Mouse (Mus musculus): ENCODE data around the gene Vax2. TPM values are rescaled to one million over a fixed set of nuclear protein-coding genes. Genes with fewer than 3 reads are reported as not detected.

Vax2 gene
- total and polyA plus RNA-seq, 2 experiments from 2014 or later, result not detected

DNA sequence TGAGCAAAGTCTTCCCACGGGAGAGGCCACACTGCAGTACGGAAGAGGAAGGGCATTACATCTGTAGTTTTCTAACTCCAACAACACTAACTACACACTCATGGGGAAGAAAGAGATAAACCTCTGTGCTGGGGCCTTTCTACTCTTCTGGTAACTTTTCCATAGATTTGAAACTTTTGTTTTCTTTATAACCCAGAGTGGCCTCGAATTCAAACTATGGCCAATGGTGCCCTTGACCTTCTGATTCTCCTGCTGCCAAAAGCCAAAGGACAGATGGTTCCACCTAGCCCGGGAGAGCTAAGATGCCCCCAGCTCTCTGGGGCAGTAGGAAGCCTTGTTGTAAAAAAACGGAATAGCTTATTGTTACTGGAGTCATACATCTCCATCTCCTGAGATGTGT, 11.1 kb upstream of the Vax2 start:
- WGBS, result 4% methylated on average over 5 of the region's 5 CpGs

DNA sequence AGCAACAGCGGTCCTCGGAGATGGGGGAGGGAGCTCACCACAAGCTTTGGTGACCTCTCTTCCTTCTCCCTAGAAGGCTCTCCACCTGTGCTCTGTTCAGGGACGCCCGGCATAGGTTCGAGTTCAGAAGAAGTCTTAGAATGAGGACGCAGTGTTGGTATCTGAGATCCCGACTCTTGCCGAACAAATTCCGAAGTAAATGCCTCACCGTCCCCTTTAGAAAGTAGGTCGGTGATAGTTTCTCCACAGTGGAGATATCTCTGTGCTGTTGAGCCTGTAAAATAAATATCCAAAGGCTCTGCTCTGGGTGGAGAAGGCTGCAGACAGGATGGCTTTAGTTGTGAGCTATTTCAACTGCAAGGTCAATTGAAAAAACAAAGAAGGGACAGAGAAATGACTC, 10.1 kb upstream of the Vax2 start:
- DNase-seq (ENCODE audit: low spot score), result no peak

More for the DNA sequence above, 11.1 kb upstream of the Vax2 start:
- H3K27me3 ChIP-seq (ENCODE audit: insufficient read depth, low read length), result peaks cover 89% of the 10 kb centered on the region
- no peak for TF ChIP-seq CTCF (IDR thresholded peaks at IDR 0.05)
- DNase-seq (ENCODE audit: low spot score), result no peak
- no peak overlapping the region for H3K9ac ChIP-seq (replicated peaks; ENCODE audit: low read length, poor library complexity, severe bottlenecking)
- no peaks in the 10 kb centered on the region for H3K9me3 ChIP-seq (ENCODE audit: low read length)
- no peaks in the 10 kb centered on the region for H3K36me3 ChIP-seq (ENCODE audit: insufficient read depth, low read length)
- ATAC-seq (ENCODE audit: low FRiP score), result no peak
- no peak overlapping the region for H3K4me2 ChIP-seq (ENCODE audit: low read depth, low read length, poor library complexity, severe bottlenecking)
- H3K4me1 ChIP-seq (ENCODE audit: insufficient read depth, low read length), result no peaks in the 10 kb centered on the region
- H3K27ac ChIP-seq (ENCODE audit: low read depth, low read length), result no peak overlapping the region
- H3K4me3 ChIP-seq (ENCODE audit: low read depth, low read length), result no peak overlapping the region

DNA sequence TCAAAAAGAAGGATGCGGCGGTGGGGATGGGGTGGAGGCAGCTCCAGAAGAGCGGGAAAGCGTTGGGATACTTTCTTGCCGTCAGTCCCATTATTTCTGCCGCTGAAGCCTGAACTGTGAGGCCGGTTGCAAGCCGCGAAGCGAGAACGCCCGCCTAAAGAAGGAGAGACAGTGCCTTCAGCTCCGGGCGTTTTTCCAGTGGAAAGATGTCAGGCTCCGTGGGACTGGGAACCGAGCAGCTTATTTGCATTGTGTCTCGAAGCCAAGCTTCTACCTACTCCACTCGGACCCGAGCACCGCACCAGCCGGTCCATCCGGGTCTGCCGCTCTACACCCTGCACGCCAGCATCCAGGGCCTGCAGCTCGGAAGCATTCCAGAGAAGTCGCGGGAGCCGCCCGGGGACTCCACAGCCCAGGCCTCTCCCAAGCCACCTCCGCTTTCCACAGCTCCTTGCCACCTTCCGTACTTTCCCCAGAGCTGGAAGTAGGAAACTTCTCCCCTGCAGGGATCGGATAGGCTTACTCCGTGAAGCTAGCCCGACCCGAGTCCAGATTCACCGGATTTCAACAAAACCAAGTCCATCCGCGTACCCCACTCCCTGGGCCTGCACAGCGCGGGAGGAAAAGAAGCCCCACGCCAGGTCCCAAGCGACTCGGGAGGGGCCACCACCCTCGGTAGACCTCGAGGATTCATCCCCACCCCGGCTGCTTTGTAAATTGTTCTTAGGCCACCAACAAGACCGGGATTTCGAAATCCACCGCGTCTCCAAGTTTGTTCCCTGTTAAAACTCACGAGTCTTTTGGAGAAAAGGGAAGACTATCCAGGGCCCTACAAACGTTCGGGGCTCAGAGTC, 8.7 kb upstream of the Vax2 start:
- Histone ChIP-seq H3K27ac (ENCODE audit: low read depth, low read length) (no peak overlapping the region), H3K4me1 (ENCODE audit: insufficient read depth, low read length) (no peaks in the 10 kb centered on the region), H3K9ac (replicated peaks; ENCODE audit: low read length, poor library complexity, severe bottlenecking) (no peak overlapping the region), H3K4me3 (ENCODE audit: low read depth, low read length) (no peak overlapping the region), H3K27me3 (ENCODE audit: insufficient read depth, low read length) (peaks cover 88% of the 10 kb centered on the region), H3K36me3 (ENCODE audit: insufficient read depth, low read length) (no peaks in the 10 kb centered on the region), H3K4me2 (ENCODE audit: low read depth, low read length, poor library complexity, severe bottlenecking) (no peak overlapping the region), H3K9me3 (ENCODE audit: low read length) (no peaks in the 10 kb centered on the region)
- DNase-seq (ENCODE audit: low spot score), result no peak
- no peak for TF ChIP-seq CTCF (IDR thresholded peaks at IDR 0.05)
- no peak for ATAC-seq (ENCODE audit: low FRiP score)
- WGBS, result under 1% methylated on average over 52 of the region's 53 CpGs

More for the DNA sequence above, 10.1 kb upstream of the Vax2 start:
- Histone ChIP-seq H3K9me3 (ENCODE audit: low read length) (no peaks in the 10 kb centered on the region), H3K4me1 (ENCODE audit: insufficient read depth, low read length) (no peaks in the 10 kb centered on the region), H3K27ac (ENCODE audit: low read depth, low read length) (no peak overlapping the region), H3K4me3 (ENCODE audit: low read depth, low read length) (no peak overlapping the region), H3K27me3 (ENCODE audit: insufficient read depth, low read length) (peaks cover 88% of the 10 kb centered on the region), H3K9ac (replicated peaks; ENCODE audit: low read length, poor library complexity, severe bottlenecking) (no peak overlapping the region), H3K4me2 (ENCODE audit: low read depth, low read length, poor library complexity, severe bottlenecking) (no peak overlapping the region), H3K36me3 (ENCODE audit: insufficient read depth, low read length) (no peaks in the 10 kb centered on the region)
- no peak for TF ChIP-seq CTCF (IDR thresholded peaks at IDR 0.05)
- 2% methylated on average over 11 of the region's 11 CpGs for WGBS
- ATAC-seq (ENCODE audit: low FRiP score), result no peak

DNA sequence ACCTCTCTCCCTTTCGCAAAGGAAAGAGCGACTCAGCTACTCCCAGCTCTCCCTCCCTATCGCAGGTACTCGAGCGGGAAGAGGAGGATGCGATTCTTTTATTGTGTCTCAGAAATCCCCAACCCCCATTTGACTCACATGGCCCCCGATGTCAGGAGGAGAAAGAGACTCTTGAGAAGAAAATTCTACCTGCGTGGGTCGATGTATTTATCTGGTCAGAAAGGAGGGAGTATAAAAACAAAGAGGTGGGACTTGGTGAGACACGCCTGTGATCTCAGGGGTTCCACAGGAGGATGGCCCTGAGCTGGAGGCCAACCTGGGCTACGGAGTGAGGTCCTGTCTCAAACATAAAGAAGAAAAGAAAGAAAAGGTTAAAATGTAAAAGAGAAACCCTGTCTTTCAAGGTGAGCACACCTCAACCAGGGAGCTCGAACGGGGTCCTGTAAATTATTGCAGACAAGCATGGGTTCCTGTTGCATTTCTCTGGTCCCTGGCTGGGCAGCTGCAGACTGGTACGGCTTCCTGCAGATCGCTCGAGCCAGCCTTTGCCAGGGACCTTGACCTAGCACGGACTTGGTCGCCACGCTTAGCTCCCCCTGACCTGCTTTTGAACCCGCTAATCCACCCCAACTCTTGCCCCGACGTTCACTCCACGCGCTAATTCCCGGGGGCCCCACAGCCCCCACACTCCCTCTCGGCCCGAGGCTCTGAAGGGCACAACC, 7.9 kb upstream of the Vax2 start:
- no peak overlapping the region for H3K9ac ChIP-seq (replicated peaks; ENCODE audit: low read length, poor library complexity, severe bottlenecking)
- ATAC-seq (ENCODE audit: low FRiP score) (no peak), DNase-seq (ENCODE audit: low spot score) (no peak)
- no peak overlapping the region for H3K27ac ChIP-seq (ENCODE audit: low read depth, low read length)
- peaks cover 88% of the 10 kb centered on the region for H3K27me3 ChIP-seq (ENCODE audit: insufficient read depth, low read length)
- H3K36me3 ChIP-seq (ENCODE audit: insufficient read depth, low read length), result no peaks in the 10 kb centered on the region
- no peak overlapping the region for H3K4me3 ChIP-seq (ENCODE audit: low read depth, low read length)
- 2% methylated on average over 27 of the region's 27 CpGs for WGBS
- no peak for TF ChIP-seq CTCF (IDR thresholded peaks at IDR 0.05)
- no peaks in the 10 kb centered on the region for H3K4me1 ChIP-seq (ENCODE audit: insufficient read depth, low read length)
- no peak overlapping the region for H3K4me2 ChIP-seq (ENCODE audit: low read depth, low read length, poor library complexity, severe bottlenecking)
- no peaks in the 10 kb centered on the region for H3K9me3 ChIP-seq (ENCODE audit: low read length)

DNA sequence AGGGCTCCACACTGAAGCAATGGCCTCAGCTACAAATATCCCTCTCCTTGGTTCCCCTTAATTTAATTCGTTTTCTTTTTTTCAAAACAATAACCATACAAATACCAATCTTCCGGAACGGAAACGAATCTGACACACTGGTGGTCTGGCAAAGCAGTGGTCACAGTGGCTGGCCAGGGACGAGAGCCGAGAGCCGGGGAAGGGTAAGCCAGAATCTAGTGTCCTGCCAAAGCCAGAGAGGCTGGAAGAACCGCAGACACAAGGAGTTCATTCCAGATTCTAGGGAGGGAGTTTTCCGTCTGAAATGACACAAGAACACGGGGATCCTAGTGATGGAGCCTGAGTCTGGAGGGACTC, 7.4 kb upstream of the Vax2 start:
- under 1% methylated on average over 10 of the region's 10 CpGs for WGBS
- no peak for TF ChIP-seq CTCF (IDR thresholded peaks at IDR 0.05)
- Histone ChIP-seq H3K4me1 (ENCODE audit: insufficient read depth, low read length) (no peaks in the 10 kb centered on the region), H3K4me2 (ENCODE audit: low read depth, low read length, poor library complexity, severe bottlenecking) (no peak overlapping the region), H3K9me3 (ENCODE audit: low read length) (no peaks in the 10 kb centered on the region), H3K36me3 (ENCODE audit: insufficient read depth, low read length) (no peaks in the 10 kb centered on the region), H3K27ac (ENCODE audit: low read depth, low read length) (no peak overlapping the region), H3K4me3 (ENCODE audit: low read depth, low read length) (no peak overlapping the region), H3K27me3 (ENCODE audit: insufficient read depth, low read length) (peaks cover 88% of the 10 kb centered on the region), H3K9ac (replicated peaks; ENCODE audit: low read length, poor library complexity, severe bottlenecking) (no peak overlapping the region)
- ATAC-seq (ENCODE audit: low FRiP score) (no peak), DNase-seq (ENCODE audit: low spot score) (no peak)

DNA sequence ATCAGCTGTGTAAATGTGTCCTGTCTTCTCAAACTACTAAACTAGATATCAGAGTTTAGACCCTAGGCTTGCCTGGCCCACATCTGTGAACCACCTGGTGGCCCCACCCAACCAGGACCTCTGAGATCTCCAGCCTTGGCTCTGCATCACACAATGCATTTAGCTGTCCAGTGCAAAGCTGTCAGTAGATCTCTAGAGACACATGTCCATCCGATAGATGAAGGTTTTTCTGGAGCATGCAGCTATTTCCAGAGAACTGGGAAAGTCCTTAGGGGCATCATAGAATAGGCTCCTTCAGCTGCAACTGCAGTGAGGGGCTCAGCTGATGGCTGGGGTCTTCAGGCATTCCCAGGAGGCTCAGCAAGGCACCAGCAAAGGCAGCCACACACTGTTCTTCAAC, 6.8 kb upstream of the Vax2 start:
- H3K4me2 ChIP-seq (ENCODE audit: low read depth, low read length, poor library complexity, severe bottlenecking), result no peak overlapping the region
- H3K36me3 ChIP-seq (ENCODE audit: insufficient read depth, low read length), result no peaks in the 10 kb centered on the region
- H3K27ac ChIP-seq (ENCODE audit: low read depth, low read length), result no peak overlapping the region
- no peak overlapping the region for H3K9ac ChIP-seq (replicated peaks; ENCODE audit: low read length, poor library complexity, severe bottlenecking)
- DNase-seq (ENCODE audit: low spot score) (no peak), ATAC-seq (ENCODE audit: low FRiP score) (no peak)
- H3K4me1 ChIP-seq (ENCODE audit: insufficient read depth, low read length), result no peaks in the 10 kb centered on the region
- no peak for TF ChIP-seq CTCF (IDR thresholded peaks at IDR 0.05)
- H3K27me3 ChIP-seq (ENCODE audit: insufficient read depth, low read length), result peaks cover 88% of the 10 kb centered on the region
- WGBS, result 18% methylated on average over 1 of the region's 1 CpGs
- no peaks in the 10 kb centered on the region for H3K9me3 ChIP-seq (ENCODE audit: low read length)
- no peak overlapping the region for H3K4me3 ChIP-seq (ENCODE audit: low read depth, low read length)
